Mouse (Mus musculus) ES-E14 (cell line): Measurements from ENCODE around the gene Rap1gap2.

Experiments used
- MAFK ChIP-seq: IDR thresholded peaks from 2 replicates; pipeline ENCODE4 v1.6.1; 2014; ENCODE audit warnings: mild to moderate bottlenecking, low read depth, low read length, inconsistent platforms; ENCODE audit not compliant: insufficient read depth
- ZNF384 ChIP-seq: IDR thresholded peaks from 2 replicates; pipeline ENCODE4 v1.6.1; 2012; ENCODE audit warnings: low read depth, low read length, inconsistent platforms

DNA sequence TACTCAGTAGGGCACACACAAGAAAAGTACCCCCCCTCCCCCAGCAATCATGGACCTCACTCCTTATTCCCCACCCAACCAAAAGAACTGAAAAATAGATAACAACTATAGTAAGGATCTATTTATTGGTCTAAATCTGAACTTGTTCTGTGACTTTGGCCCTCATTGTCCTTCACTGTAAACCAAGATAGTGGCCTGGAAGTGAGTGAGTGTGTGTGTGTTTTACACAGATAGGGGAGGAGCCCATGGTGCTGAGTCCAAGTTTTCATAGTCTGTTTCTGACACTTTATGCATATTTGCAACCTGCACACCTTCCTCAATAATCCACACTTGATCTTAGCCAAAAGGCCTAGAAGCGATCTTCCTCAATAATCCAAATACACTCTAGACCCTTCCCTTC is 38.0 kb upstream of the Rap1gap2 start:
- no peak for TF ChIP-seq ZNF384
- TF ChIP-seq MAFK = no peak
